Mouse (Mus musculus): Measurements from ENCODE around the gene Samd4b. TPM values are rescaled to one million over a fixed set of nuclear protein-coding genes. Genes with fewer than 3 reads are reported as not detected.
"Not testable (repeated sequence)": the region's sequence is repeated elsewhere in the genome, so short reads cannot be mapped to it uniquely, and the experiment has no call there.

Samd4b gene
- 10 to 100 TPM in 1 of 2 experiments, 1 to 10 TPM in 1; 9.8 to 14.0 TPM for total RNA-seq (2021)
- long read RNA-seq, experiment 1, partial matches to known transcripts, result 1 of 13 reads
- long read RNA-seq, experiment 1, other reads (novel, unspliced or antisense), result 12 of 13 reads
- long read RNA-seq, experiment 2, full-length matches to known transcripts, result 5 of 10 reads
- long read RNA-seq, experiment 2, partial matches to known transcripts, result 3 of 10 reads
- long read RNA-seq, experiment 2, other reads (novel, unspliced or antisense), result 2 of 10 reads

DNA sequence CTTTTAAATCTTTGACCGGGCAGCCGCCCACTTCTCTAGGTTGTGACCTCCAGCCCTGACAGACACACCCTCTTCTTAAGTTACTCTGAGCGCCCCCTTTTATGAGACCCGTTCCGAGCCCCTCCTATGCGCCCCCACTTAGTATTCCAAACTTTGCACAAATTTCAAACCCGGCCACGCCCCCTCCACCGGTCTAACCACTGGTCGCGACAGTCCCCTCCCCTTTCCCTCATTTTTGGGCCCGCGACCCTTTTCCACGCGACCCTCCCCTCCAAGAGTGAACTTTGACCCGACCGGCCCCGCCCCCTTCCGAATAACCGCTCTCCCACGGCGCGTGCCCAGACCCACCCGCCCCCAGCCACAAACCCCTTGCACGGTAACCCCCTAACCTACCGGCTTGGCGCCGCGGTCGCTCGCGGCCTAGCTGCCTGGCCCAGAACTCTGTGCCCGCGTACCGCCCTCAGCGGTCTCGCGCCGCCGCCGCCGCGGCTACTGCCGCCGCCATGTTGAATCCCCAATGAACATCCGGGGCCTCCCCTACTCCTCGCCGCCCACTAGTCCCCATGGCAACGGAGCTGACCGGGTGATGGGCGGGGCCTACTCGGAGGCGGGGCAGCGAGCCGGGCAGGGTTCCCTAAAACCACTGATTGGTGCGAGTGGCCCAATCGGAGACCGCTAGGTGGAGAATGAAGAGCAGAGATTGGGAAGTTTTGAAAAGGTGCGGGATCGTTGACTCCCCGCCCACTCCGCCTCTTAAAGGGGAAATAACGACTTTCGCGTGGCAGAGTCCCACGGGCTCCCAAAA, at the start of gene Samd4b, which contains the start of gene Pak4:
Gene Samd4b, minus strand, starts transcription at position 503 of the 805 bp plus-strand sequence.
Gene Pak4, minus strand, starts transcription at position 544 of the 805 bp plus-strand sequence.
- DNase-seq, result peak; percentile 99

DNA sequence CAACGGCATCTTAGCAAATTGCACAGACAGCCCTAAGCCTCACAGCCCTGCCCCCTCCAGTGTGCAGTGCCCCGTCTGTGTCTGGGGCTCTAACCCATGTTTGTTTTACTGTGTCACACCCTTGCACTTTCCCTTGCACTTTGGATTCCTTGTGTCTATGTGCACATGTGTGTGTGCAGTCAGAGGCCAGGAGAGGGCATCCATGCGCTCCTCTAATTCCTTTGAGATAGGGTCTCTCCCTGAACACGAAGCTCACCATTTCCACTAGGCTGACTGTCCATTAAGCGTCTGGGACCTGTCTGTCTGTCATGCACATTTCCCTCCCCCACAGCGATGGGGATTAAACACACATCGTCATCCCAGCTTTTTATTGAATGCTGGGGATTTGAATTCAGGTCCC, 49.1 kb upstream of the Samd4b start:
- DNase-seq, result no peak

DNA sequence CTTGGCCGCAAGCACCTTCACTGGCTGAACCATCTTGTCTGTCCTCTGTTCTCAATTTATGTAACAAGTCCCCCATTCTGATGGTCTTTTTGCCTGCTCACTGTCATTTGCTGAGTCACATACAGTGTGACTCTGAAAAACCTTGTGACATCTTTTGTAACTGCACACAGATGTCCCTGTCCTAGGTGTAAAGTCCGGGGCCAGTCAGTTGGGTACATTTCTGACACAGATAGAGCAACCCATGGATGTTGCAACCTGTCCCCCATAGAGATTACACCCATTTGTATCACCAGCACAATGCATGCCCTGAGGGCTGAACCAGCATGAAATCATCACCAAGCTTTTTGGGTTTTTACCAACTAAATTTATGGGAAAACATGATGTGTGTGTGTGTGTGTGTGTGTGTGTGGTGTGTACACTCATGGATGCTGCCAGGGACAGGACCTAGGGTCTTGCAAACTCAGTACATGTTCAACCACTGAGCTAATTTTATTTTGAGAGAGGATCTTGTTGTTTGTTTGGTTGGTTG, 48.1 kb upstream of the Samd4b start:
- no peak for DNase-seq

DNA sequence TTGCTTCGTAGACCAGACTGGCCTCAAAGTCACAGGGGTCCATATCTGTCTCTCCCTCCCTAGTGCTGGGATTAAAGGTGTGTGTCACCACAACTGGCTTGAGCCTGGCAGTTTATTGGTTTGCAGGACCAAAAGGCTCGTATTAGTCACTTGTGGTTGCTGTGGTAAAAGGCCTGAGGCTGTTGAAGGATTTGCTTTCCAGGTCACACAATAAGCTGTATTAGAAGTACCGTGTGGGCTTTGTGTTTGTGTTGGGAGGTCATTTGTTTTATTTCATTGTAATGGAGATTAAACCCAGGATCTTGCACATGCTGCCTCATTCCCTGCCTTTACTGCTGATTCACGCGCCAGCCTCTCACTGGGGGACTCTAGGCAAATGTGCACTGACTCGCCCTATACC, 47.4 kb upstream of the Samd4b start:
- DNase-seq, result no peak

DNA sequence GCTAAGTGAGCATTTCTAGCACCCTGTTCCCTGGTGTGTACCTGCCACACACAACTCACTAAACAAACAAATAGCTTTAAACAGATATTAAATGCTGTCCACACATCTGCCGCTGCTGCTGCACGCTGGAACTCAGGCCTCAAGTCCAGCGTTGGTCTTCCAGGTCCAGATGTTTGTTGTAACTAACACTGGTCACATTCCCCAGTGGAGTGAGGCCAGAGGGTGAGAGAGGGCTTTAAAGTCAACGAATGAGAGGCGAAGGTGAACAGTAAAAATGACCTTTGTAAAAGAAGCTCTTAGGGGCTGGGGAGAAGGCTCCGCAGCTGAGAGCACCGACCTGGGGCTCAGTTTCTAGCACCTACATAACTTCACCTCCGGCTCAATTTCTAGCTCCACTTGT, 43.6 kb upstream of the Samd4b start:
- no peak for DNase-seq

DNA sequence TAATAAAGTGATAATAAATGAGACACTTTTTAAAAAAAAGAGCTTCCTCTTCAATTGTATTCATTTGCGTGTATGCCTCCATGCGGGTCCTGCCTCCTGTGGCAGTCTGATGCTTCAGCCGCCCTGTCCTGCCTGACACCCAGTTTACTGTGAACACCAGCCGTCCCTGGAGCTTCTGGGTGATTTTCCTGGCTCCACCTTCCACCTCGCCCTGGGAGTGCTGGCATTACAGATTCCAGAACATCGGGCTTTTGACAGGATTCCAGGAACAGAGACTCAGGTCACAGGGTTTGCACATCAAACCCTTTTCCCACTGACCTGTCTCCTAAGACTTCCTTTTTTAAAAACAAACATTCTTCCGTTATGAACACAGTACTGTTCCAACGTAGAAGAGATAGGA, 39.6 kb upstream of the Samd4b start:
- DNase-seq, result no peak

DNA sequence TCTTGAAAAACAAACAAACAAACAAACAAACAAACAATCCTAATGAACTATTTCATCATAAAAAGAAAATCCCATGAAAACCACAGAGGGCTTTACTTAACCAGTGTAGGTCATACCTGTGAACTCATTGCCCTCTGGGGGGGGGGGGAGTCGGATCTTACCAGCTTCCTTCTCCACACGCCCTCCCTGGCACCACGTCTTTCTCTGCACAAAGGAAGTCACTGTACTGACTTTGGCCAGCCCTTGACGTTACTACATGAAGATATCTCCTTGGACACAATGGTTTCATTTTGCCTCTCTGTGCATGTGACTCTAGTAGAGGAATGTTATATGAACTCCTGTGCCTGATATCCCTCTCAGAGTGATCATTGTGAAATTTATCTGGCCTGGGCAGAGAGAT, 36.2 kb upstream of the Samd4b start:
- no peak for DNase-seq

DNA sequence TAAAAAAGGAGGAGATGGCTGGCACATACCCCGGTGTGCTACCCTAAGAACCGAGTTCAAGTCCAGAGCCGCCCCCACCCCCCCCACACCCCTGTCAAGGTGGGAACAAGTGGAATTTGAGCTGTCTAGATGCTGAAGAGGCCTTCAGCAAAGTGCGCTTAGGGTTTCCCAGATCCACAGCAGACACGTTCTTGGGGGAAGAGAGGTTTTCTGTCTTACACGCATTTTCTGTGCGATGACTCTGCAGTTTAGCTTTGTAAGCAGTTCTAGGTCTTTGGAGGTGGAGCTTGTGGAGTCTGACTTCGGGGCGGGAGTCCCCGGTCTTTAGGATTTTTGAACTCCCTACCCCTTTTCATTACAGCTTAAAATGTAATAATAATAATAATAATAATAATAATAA, 33.1 kb upstream of the Samd4b start, which contains the start of gene Acp7:
Gene Acp7, minus strand, starts transcription at position 260 of the 400 bp plus-strand sequence.
- no peak for DNase-seq

DNA sequence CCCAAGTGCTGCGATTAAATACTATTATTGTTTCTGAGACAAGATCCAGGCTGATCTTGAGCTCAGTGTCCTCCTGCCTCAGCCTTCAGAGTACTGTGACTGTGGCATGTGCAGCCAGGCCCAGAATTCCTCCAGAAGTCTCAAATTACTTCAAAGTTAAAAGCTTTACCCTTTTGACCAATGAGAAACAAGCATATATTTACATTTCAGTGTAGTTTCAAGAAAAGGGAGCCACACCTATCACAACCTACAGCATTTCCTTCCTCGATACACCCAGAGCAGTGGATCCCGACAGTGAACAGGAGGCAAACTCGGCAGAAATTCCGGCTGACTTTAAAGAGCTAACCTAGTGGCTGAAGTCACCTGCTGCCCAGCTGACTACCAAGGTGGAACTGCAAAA, 26.8 kb upstream of the Samd4b start:
- no peak for DNase-seq

DNA sequence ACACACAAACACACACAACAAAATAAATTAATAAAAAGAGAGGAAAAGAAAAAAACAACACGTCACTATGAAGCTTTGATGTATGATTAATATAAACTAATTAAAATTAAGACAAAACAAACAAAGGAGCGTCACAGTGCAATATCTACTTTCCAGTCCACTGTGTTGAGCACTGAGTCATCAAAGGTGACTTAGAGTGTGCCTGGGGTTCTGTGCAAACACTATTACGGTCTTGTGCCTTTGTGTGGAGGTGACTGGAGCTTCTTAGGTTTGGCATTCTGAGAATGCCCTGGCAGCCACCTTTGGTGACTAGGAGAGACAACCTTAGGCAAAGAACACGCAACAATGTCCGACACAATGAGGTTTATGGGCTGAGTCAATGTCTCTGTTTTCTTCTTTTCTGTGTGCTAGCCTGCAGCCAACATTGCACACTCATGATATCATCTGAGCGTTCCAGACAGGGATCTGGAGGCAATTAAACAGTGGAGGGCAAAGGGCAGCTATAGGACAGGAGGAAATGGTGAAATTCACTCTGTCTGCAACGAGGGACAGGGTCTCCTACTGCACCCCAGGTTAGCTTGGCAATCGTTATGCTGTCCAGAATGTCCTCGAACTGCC, 21.3 kb upstream of the Samd4b start:
- DNase-seq, result no peak

DNA sequence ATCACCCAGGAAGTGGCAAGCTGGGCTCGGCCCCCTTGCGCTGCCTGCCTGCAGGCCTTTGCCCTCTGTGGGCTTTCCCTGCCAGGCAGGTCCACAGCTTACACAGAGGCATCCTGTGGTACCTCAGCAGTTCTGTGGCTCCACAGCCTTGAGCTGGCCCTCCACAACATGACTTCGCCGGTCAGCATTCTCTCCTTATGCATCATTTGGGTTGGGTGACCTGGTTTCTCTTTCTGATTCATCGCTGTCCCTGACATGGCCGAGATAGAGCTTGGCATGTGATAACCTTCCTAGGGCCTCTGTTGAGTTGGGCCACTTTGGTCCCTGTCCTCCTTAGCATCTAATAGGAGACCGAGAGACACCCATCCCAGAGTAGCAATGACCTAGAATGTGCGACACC, 8.0 kb upstream of the Samd4b start:
- no peak for DNase-seq

DNA sequence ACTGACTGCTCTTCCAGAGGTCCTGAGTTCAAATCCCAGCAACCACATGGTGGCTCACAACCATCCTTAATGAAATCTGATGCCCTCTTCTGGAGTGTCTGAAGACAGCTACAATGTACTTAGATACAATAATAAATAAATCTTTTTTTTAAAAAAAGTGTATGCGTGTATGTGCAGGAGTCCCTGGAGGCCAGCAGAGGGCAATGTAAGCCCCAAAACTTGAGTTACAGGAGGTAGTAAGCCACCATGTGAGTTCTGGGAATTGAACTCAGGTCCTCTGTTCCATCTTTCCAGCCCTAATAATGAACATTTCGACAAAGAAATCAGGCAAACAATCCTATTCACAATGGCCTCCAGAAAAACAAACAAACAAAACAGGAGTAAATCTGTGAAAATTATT, 5.8 kb upstream of the Samd4b start:
- not testable (repeated sequence) for DNase-seq

DNA sequence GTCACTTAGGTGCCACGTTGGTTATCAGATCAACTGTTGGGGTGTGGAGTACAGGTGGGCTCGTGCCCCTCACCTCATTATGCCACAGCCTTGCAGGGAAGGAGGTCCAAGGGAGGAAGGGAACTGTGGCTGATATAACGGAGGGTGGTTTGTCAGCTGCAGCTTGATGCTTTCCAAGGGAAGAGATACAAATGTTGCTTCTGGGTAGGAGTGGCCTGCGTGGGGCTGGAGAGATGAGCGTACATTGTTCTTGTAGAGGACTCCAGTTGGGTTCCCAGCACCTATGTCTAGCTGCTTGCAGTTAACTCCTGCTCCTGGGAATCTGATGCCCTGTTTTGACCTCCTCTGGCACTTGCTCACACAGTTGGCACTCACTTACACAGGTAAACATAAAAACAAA, 5.2 kb upstream of the Samd4b start:
- DNase-seq, result no peak

DNA sequence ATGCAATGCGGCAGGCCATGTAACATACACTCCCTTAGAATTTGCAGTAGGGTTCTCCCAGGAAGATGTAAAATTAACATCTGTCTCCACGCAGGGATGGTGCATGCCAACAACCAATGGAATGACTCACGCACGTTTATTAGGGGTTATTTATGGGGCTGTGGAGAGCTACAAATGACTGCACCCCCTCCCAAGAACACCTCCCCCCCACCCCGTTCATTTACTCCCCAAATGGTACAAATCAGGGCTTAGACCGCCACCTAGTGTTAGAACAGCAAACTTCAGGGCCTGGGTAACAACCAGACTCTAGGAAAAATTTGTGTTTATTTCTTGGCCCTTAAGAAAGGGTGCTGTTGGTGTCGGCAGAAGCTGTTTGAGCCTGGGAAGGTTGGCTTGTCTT, 3.7 kb upstream of the Samd4b start:
- no peak for DNase-seq

DNA sequence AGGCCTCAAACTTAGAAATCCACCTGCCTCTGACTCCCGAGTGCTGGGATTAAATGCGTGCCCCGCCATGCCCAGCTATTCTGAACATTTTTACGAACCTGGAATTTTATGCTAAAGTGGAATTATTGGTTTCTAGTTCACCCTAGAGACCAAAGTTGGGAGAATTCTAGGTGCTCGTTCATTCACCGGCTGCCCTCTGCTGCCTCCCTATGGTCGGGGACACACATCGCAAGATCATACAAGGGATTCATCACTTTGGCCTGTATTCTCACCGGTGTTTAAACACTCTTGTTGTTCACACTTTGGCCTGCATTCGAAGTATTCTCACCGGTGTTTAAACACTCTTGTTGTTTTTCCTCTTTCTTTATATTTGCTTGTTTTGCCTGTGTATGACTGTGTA, 3.1 kb upstream of the Samd4b start:
- DNase-seq, result peak; percentile 35

DNA sequence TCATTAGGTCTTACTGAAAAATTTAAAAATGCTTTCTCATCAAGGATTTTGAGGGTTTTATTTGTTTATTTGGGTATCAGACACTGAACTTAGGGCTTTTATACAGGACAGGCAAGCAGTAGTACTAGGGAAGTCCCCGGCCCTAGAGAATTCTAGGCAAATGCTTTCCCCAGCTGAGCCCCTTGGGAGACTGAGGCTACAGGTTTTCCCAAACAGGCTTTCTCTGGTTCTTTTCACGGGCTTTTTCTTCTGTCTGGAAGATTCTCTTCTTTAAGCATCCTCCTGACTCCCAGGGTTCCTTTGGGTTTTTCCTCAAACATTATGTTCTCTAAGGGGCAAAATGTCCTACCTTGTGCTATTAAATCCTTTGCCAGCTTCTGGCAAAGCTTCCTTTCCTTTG, 1.0 kb upstream of the Samd4b start:
- no peak for DNase-seq

DNA sequence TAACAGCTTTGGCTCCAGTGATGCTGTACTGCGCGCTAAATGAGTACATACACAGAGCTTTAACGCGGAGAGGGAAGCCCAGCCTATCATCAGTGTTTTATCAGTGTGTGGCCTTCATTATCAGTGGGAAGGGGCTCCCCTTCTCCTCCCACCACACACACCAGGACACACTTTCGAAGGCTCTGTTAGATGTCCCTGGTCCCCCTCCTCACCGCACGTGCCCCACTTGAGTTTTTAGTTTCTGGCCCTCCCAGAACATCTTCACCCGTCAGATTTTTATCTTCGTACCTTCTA, 720 bp downstream of the Samd4b start:
- no peak for DNase-seq

DNA sequence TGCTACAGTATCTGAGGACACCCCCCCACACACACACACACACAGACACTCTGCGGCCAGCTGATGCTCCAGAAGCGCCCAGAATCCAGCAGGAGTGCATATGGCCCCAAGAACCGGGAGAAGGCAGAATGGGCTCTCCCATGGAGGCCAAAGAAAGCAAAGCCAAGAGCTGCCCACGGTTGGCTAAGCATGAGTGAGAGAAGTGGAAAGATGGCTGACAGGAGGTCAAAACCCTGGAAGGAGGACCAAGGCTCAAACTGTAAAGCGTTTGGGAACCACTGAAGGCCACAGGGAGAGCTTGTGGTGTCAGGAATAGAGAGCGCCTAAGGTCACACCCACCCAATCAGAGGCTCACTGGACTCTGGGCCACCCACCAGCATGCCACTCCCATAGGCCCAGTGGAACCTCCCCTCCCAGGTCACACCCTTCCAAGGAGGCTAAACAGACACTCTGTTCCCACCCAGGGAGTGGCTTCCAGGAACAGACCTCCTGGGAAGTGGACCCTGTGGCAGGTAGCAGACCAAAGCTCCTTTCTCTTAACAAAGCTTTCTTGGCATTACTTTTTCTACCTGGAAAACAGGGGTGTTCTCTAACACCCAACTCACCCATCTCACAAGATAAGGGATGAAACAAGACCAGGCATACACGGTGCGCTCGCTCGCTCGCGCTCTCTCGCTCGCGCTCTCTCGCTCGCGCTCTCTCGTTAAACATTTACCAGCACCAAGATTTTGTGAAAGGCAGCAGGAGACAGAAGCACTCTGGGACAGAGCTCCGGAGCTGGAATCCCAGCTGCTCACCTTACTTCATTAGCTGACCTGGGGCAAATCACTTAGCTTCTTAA, 1.3 kb downstream of the Samd4b start:
- peak; percentile 28 for DNase-seq

DNA sequence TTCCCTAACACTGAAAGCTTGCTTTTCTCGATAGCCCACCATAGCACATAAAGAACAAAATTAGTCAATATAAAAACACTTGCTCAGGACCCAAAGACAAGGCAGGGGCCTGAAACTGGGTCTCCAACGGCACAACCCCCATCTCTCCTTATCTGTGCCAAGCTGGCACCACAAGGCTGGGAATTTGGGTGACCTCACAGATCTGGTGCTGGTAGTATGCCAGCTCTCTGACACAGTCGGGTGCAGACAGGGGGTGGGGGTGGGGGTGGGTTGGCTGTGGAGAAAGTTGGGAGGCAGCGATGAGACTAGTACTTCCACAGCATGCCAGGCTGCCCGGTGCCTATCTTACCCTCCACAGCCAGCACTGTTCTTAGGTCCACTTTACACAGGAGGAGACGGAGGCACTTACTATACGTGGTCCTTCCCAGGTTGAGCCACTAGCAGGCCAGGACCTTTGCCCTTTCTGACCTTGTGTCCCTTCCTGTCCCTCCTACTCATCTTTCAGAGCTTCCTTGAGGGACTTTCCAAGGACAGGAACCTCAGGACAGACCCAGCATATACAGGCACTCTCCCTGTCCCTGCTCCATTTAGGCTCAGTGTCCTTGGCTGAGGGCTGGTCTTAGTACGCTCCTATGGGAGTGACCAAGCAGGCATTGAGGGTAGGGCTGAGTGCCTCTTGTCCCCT, 2.1 kb downstream of the Samd4b start:
- no peak for DNase-seq

DNA sequence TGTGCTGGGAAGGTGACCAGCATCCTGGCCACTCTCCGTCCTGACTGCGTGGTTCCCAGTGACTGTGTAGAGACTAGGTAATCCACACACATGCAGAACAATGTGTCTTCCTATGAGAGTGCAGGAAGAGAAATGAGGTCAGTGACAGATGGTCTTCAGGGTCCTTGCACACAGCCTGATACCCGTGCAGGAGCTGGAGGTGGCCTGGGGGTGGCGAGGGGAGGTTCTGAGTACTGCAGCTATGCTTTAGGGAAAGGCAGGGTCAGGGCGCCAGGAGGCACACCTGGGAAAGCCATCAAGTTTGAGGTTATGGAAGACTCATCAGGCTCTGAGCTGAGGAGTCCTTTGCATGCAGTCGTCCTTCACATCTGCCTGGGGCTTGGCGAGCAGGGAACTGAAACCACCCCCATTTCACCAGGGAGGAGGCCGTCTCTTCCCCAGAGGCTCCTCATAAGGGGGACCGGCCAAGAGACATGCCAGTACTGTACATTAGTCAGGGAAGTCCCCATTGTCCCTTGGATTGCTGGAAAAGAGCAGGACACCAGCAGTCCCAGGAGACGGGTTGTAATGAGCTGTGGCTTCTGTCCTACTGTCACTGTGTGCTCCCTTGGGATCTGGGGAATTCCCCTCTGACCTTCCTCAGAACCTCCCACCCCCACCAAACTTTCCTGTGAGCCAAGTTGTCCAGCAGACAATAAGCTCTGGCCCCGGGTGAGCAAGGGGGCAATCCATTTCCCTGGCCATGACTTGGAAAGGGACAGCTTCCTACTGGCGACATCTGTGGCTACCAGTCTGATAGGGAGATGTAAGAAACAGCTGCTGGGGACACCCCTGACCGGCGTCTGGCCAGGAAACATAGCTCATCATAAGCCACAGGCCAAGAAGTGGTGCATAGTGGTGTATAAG, 4.5 kb downstream of the Samd4b start:
- DNase-seq, result peak; percentile 64

DNA sequence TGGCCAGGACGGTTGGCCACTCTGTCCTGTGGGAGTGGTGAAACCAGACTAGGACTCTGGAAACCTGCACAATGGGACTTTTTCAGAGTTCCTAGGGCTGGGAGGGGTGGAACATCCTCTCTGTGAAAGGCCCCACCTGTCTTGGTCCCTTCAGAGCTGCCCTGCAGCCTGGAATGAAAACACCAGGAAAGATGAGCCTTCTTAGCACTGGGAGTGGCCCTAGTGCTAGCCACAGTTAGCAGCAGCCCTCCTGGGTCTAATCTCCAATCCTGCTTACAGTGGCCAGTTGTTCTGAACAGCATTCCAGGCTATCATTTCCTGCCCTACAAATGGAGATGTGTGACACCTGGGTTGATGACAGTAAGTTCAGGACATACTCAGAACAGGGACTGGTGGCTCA, 6.1 kb downstream of the Samd4b start:
- DNase-seq, result no peak
